In genomic region chr10:64438736-64439135, GRCm38 (mm10) we compare ENCODE assay signal across 14 mouse cellular contexts.
"Had no signal": no experiment of that assay in that cellular context is flagged by ENCODE, and none has a peak within 500 bp of the region (broad histone marks: within the 10 kb centered on the region; RNA-seq: fewer than 3 reads in every experiment).

No protein-coding gene starts in this region.

- ATAC-seq: midbrain, embryonic 15.5 days had no signal

- H3K9me3 ChIP-seq: midbrain, embryonic 10.5 days; midbrain, embryonic 12.5 days; midbrain, embryonic 15.5 days; neural tube, embryonic 12.5 days had no signal

- H3K27ac ChIP-seq: midbrain, embryonic 10.5 days; midbrain, embryonic 12.5 days; midbrain, embryonic 15.5 days; neural tube, embryonic 12.5 days had no signal

- DNase-seq: lung, adult 18-20 months; lung, embryonic 14.5 days; lung, postnatal 10 days; lung, postnatal 4 days; right cerebral cortex, postnatal 25 days; right cerebral cortex, postnatal 4 days; spleen, adult 18-20 months; thymus, adult 18-20 months; thymus, postnatal 14 days; thymus, postnatal 36 days had no signal

- H3K9ac ChIP-seq: lung, embryonic 14.5 days; midbrain, embryonic 12.5 days; midbrain, embryonic 15.5 days; neural tube, embryonic 12.5 days had no signal

- H3K27me3 ChIP-seq: midbrain, embryonic 12.5 days; midbrain, embryonic 15.5 days; neural tube, embryonic 12.5 days had no signal

- H3K36me3 ChIP-seq: midbrain, embryonic 10.5 days; midbrain, embryonic 12.5 days; midbrain, embryonic 15.5 days; neural tube, embryonic 12.5 days had no signal

- H3K4me2 ChIP-seq: lung, embryonic 14.5 days; midbrain, embryonic 12.5 days; midbrain, embryonic 15.5 days; neural tube, embryonic 12.5 days had no signal

- H3K4me1 ChIP-seq: midbrain, embryonic 10.5 days; midbrain, embryonic 12.5 days; midbrain, embryonic 15.5 days; neural tube, embryonic 12.5 days had no signal

- H3K4me3 ChIP-seq: midbrain, embryonic 10.5 days; midbrain, embryonic 12.5 days; midbrain, embryonic 15.5 days; neural tube, embryonic 12.5 days had no signal
